Mouse (Mus musculus) spleen, adult 2 months (tissue): ENCODE measurements at regions not wholly inside any gene's neighbourhood (a gene's known extent, or its start where the extent isn't known, plus 50 kb on each side); places are given as distances from the start of the nearest gene placed in this dataset.

ENCODE experiments used
- CTCF ChIP-seq: fragments of 200-500 bp; IDR thresholded peaks from 2 replicates; pipeline ENCODE4 v1.5.1; 2011; ENCODE audit warnings: mild to moderate bottlenecking, inconsistent platforms; ENCODE audit not compliant: insufficient read depth, insufficient read length, insufficient replicate concordance; ENCODE audit errors: extremely low read depth
- POLR2A ChIP-seq: fragments of 200-500 bp; IDR thresholded peaks from 2 replicates; pipeline ENCODE4 v1.6.1; 2011; ENCODE audit warnings: low read depth, low read length, inconsistent platforms

DNA sequence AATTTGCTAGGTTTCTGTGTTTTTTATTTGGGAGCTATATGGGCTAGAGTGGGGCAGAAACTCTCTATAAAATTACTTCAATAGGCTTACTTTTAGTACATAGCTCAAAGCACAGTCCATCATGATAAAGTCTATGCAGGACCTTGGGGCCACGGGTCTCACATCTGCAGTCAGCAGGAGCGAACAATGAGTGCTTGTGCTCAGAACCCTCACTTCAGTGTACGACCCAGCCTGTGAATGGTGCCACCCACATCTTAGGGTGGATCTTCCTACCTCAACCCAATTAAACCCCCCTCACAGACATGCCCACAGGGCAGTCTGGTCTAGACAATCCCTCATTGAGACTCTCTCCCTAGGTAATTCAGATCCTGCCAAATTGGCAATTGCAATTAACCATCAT is 286.5 kb downstream of the Rapgef2 start:
- TF ChIP-seq CTCF (no peak), POLR2A (no peak)
